Mouse (Mus musculus) adipocyte (in vitro differentiated cells): ENCODE measurements around the gene Myh1.

ENCODE experiments used
- DNase-seq: peaks from one replicate; pipeline ENCODE4 v3.0.0-alpha.2; 2016; ENCODE audit warnings: low spot score

Myh1 gene

DNA sequence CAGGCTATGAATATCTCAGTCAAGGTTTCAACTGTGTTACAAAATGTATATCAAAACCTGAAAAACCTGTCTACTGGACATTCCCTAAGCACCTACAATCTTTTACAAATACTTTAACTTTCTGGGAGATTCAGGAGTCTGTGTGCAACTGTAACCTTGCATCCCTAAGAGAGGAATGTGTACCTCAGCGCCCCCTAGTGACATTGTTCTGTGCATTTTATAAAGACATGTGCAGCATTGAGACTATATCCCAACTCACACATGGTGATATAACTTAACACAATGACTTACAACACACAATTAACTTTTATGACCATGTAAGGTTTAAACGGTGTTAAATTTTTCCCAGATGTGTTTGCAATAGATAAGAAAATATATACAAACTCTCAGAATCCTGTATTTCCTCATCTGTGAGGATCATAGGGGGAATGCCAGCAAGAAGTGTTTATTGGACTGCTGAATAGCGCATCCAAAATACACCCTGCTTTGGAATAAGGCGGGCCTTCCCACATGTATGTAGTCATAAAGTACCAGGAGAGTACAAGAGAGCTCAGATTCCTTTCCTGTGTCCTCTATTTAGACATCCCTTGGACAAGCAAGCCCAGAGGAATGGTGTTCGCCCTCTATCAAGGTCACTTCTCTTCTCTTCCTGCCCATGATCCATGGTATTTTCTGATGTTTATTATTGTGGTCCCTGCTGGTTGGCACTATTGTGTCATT, 35.9 kb downstream of the Myh1 start:
- peak; percentile 30 for DNase-seq

DNA sequence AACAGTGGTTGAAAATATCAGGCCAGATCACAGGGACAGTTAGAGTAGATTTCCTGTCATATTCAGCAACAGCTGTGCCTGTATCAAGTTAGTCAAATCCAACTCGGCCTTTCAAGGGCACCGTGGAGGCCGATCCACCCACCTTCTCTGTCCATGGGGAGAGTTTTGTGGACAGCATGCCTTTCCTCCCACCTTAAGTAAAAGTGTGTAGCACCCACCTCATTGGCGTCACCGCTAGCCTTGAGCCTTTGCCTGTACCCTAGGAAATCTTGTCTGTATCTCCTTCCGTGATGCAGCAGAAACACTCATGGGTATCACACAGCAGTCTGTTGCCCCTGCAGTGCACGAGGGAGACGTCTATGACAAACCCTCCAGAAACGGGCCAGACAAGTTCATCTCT, 36.9 kb downstream of the Myh1 start:
- DNase-seq, result no peak

- DNase-seq, result no peak
Observed at GRCm38 (mm10) chr11:67237481-67238079, 37.7 kb downstream of the Myh1 start, which contains the start of gene Myh4. TSS of gene Myh4 (plus strand) at chr11:67238029.

GRCm38 (mm10) chr11:67241051-67241450, 41.2 kb downstream of the Myh1 start:
- DNase-seq, result no peak

- DNase-seq, result no peak
Observed at GRCm38 (mm10) chr11:67253691-67254090, 53.8 kb downstream of the Myh1 start.

- DNase-seq, result no peak
Observed at GRCm38 (mm10) chr11:67257048-67257447, 57.2 kb downstream of the Myh1 start.

DNA sequence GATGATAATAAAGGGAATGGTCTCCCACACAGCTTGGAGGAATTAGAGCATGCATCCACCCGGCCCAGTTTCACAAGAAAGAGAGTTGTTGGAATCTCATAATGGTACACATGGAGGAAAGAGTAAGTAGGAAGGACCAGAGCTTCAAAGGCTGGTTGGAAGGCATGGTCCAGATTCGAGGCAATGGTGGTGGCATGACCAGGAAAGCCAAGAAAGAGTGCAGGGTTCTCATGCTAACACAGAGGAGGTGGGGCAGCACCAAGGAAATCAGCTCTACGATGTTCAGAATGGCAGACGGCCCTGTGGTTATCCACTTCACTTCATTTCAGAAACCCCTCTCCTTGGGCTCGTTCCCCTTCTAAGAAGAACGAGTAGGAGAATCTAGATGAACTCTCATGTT, 61.1 kb downstream of the Myh1 start:
- DNase-seq, result no peak
